Mouse (Mus musculus) T-helper 1 cell (primary cell): ENCODE measurements around the gene Slc7a15.
"Not testable (repeated sequence)": the region's sequence is repeated elsewhere in the genome, so short reads cannot be mapped to it uniquely, and the experiment has no call there.

Experiments used
- in situ Hi-C: fragments of 300-600 bp; cut with MboI, MseI; formaldehyde crosslinking; loops from one replicate; pipeline ENCODE4 v1.15.1; 2025; ENCODE audit warnings: high pct_unique_total_duplicates

Slc7a15 gene

DNA sequence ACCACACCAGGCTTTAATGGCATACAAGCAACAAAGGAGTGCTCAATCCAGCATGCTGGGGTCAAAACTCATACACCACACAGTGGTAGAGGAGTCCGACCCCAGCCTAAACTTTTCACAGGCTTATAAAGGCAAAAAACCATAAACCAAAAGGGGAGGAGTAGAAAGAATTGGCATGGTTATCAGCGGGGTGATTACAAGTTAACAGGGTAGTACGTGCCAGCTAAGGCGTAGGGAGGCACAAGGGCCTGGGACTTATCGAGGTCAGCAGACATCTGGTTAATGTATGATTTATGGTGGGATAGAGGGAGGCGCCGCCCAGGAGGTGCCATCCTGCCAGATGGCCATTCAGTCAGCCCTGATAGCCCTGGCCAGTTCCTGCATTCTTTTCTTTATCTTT lies at the start of gene Slc7a15:
Gene Slc7a15, minus strand, starts transcription at position 101 of the 400 bp plus-strand sequence.
- in situ Hi-C loops, result not testable (repeated sequence)

DNA sequence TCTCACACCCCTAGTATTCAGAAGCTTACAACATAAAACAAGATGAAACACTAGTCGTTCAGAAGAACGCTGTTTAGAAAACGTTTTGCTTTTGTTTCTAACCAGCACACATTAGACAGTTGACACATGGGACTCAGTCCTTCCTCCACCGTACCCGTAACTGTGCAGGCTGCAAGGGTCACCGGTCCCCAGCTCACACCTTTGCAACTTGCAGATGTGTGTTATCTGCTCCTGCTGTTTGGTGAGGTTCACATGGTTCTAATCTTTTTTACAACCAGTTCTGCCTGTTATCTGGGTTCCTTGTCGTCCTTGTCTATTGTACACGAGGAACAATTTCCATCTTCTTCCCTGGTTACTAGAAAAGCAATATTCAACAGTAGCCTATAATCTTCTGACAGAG lies 49.3 kb upstream of the Slc7a15 start:
- in situ Hi-C loops, result not testable (repeated sequence)

DNA sequence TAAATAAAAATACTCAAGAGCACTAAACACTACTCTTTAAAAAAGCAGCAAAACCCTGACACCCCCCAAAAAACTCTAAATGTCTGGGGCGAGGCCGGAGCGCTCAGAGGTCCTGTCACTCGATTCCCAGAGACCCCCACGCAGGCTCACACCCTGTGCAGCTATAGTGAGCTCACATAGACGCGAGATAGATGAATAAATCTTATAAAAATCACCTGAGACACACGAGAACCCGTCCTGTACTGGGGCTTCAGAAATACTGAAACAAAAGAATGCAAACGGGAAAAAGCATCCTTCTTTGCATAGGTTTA lies 42.5 kb upstream of the Slc7a15 start:
- in situ Hi-C loops, result no loop called here

DNA sequence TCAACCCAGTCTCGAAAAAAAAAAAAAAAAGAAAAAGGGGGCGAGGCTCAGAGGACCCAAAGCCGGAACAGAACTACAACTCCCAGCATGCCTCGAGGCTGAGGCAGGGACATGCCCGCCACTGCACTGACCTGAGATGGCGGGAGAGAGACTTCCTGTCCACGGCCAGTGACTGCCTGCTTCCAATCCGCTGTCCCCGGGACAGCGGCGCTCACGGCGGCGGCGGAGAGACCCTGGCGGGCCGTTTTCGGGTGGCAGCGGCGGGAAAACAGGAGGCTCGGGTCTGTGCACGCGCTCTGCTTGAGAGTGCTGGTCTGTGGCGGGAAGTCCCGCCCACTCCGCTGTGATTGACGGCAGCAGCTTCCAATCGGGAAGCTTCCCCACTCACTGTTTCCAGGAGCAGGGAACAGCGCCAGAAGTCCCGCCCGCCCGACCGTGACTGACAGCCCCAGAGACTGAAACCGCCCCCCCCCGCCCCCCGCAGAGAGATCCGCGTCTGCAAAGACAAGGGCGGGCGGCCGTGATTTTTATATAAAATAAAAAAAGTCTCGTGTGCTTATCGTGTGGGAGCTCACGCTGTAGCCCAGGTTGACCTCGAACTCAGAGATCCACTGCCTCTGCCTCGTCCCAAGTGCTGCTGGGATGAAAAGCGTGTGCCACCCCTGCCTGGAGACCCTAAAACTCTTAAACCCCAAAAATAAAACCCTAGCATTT lies 42.0 kb upstream of the Slc7a15 start:
- in situ Hi-C loops, result no loop called here

DNA sequence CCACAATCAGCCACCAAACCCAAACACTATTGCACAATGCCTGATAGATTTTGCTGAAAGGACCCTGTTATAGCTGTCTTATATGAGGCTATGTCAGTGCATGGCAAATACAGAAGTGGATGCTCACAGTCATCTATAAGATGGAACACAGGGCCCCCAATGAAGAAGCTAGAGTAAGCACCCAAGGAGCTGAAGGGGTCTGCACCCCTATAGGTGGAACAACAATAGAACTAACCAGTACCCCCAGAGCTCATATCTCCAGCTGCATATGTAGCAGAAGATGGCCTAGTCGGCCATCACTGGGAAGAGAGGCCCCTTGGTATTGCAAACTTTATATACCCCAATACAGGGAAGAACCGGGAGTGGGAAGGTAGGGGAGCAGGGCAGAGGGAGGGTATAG lies 41.3 kb upstream of the Slc7a15 start:
- in situ Hi-C loops, result not testable (repeated sequence)

DNA sequence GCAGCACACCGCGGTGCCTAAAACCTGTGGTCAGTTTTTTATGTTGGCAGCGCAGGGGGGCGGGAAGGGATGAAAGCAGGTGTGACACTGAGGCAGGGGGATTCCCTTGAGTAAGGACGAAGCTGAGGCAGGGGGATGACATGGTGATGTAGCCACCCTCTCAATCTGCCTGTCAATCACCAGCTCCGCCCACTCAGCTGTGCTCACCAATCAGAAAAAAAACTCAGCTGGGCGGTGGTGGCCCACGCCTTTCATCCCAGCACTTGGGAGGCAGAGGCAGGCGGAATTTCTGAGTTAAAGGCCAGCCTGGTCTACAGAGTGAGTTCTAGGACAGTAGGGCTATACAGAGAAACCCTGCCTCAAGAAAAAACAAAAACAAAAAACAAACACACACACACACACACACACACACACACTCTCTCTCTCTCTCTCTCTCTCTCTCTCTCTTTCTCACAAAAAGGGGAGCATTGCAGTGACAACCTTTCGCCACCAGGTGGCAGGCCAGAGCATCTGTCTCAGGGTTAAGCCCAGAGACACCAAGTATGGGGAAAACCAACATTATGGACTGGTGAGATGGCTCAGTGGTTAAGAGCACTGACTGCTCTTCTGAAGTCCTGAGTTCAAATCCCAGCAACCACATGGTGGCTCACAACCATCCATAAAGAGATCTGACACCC lies 39.7 kb upstream of the Slc7a15 start:
- in situ Hi-C loops, result not testable (repeated sequence)

DNA sequence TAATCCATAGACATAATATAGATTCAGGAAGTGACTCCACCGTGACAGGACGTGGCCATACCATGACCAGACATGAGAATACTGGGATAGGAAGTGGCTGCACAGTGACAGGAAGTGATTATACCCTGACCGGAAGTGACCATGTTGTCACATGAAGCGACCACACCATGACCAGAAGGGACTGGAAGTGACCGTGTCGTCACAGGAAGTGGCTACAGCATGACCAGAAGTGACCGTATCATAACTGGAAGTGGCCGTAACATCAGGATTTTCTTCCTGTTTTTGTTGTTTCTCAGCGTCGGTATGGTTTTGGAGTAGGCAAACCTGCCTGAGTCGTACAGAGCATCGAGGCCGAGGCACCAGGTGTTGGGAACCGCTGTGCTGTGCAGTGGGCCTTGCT lies 38.1 kb upstream of the Slc7a15 start:
- in situ Hi-C loops, result no loop called here

DNA sequence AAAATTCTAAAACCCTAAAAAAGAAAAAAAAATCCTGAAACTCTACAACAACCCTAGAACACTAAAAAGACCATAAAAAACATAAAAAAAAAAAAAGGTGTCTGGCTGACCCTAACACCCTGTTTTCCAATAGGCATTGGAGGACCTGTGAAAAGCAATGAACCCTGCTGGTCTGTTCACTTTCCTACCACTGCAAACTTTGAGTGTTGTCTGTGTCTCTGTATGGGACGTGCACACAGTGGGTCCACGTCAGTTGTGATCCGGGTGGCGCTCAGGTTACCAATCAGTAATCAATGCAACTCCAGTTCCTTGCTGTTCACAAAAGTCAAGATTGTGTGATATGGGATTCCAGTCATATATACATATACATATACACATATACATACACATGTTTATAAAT lies 36.7 kb upstream of the Slc7a15 start:
- in situ Hi-C loops, result no loop called here

DNA sequence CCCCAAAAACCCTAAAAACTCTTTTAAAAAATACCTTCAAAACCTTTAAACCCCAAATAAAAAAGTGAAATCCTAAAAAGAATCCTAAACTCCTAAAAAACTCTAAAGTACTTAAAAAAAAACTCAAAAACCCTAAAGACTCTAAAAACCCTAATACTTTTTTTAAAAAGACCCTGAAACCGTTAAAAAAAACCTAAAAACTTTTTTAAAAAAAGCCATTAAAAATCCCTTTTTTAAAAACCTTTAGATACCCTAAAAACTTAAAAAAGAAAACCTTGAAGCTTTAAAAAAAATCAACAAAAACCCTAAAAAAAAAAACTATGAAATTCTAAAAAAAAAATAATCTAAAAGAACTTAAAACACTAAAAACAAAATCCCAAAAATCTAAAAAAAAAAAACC lies 35.4 kb upstream of the Slc7a15 start:
- in situ Hi-C loops, result no loop called here

DNA sequence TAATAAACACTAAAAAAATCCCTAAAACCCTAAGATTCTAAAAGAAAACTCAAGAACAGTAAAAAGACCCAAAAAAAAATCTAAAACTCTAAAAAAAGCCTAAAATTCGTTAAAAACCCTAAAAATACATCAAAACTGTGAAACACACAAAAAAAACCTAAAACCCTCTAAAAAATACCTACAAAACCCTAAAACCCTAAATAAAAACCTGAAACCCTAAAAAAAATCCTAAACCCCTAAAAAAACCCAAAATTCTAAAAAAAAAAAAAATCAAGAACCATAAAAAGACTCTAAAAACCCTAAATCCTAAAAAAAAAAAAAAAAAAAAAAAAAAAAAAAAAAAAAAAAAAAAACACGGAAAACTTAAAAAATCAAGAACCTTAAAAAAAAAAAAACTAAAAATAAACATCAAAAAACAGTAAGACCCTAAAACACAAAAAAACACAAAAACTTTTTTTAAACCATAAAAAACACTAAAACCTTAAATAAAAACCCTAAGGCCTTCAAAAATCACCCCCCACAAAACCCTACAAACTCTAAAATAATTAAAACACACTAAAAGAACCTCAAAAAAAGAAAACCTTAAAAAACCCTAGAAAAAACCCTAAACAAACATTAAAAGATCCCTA lies 34.0 kb upstream of the Slc7a15 start:
- in situ Hi-C loops, result no loop called here

DNA sequence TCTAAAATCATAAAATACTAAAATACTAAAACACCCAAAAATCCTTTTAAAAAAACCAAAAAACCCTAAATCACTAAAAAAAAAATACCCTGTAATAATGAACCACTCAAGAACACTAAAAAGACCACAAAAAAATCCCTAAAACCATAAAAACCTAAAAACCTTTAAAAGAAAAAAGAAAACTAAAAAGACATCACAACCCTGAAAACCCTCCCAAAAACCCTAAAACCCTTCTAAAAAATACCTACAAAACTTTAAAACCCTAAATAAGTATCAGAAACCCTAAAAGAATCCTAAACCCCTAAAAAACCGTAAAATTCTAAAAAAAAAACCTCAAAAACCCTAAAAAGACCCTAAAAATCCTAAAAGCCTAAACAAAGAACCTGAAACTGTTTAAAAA lies 32.8 kb upstream of the Slc7a15 start:
- in situ Hi-C loops, result no loop called here

DNA sequence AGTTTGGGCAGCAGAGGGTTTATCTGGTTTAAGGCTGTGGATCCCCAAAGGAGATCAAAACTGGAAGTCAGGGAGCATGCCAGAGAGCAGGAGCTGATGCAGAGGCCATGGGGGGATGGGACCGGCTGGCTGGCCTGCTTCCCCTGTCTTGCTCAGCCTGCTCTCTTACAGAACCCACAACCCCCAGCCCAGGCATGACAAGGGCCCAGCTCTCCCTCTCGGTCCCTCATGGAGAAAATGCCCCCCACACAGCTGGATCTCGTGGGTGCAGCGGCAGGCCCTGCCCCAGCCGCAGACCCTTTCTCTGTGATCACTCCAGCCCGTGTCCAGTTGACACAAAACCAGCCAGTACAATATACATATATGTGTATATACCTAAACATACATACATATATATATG lies 30.7 kb upstream of the Slc7a15 start:
- in situ Hi-C loops, result no loop called here

DNA sequence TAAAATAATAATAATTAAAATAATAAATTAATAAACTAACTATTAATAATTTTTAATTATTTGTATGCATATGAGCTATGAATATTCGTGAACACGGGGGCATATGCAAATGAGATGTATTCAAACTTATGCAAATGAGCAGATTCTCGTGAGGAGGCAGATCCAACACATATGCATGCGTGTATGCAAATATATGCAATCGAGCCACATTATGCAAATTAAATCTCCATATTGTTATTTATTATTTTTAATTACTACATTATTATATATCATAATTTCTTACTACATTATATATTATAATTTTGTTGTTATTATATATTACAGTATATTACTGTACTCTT lies 21.8 kb upstream of the Slc7a15 start:
- in situ Hi-C loops, result no loop called here

DNA sequence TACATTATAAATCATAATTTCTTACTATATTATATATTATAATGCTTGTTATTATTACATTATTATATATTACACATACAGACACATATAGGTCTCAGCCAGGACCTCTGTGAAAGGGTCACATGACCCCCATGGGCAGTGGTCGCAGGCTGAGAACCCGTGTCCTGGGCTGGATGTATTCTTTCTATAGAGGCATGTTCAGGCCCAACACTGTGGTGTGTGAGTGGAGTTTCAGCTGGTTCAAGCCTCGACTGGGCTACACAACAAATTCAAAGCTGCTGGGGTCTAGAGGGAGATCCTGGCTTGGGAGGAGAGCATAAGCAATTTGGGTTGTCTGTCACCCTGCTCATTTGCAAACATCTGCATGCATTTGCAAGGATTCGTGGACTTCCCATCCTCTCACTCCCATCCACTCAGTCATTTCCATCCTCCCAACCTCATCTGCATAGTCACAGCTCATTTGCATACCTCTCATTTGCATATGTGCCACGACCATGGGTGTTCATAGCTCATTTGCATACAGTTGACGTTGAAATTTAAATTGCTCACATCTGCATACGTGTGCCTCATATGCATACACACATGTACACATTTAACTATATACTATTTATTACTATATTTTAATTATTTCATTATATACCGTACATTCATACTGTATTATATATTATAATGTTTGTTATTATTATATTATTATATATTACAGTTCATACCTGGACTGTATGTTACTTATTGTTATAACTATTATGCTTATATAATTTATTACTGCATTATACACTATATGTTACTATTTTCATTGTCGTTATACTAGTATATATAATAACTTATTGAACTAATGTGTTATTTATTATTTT lies 21.2 kb upstream of the Slc7a15 start:
- in situ Hi-C loops, result no loop called here

DNA sequence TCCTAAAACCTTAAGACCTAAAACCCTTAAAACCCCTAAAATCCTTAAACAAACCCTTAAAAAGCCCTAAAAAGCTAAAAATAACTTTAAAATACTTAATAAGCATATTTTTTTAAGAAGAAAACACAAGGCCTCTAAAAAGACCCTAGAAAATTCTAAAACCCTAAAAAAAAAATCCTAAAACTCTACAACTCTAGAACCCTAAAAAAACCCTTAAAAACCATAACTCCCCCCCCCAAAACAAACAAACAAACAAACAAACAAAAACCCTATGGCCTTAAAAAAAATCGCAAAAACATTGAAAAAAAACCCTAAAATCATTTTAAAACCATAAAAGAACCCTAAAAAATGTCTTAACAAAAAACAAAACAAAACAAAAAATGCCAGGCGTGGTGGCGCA lies 19.4 kb upstream of the Slc7a15 start:
- in situ Hi-C loops, result no loop called here

DNA sequence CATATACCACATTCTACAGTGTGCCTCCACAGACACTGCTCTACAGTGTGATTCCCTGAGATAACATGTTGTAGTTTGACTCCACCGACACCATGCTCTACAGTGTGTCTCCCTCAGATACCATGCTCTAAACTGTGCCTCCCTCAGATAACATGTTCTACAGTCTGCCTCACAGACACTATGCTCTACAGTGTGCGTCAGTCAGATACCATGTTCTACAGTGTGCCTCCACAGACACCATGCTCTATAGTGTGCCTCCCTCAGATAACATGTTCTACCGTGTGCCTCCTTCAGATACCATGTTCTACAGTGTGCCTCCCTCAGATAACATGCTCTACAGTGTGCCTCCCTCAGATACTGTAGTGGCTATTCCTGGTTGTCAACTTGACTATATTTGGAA lies 10.2 kb upstream of the Slc7a15 start:
- in situ Hi-C loops, result no loop called here

DNA sequence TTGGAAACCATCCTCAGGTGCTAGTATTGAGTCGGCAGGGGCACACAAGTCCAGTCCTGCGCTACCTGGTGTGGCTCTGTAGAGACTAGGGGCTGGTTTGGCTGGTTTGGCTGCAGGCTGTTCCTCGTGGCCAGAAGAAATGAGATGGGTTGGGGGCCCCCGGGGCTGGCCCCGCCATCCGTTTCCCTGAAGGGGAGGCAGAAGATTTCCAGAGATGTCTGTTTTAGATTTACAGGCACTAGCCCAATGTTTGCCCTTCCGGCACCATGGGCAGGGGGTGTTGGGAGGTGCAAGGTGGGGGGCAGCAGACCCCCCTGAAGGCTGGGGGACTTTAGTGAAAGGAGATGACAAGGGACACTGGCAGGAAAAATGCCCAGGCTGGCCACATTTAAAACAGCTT lies 3.3 kb downstream of the Slc7a15 start:
- in situ Hi-C loops, result no loop called here

DNA sequence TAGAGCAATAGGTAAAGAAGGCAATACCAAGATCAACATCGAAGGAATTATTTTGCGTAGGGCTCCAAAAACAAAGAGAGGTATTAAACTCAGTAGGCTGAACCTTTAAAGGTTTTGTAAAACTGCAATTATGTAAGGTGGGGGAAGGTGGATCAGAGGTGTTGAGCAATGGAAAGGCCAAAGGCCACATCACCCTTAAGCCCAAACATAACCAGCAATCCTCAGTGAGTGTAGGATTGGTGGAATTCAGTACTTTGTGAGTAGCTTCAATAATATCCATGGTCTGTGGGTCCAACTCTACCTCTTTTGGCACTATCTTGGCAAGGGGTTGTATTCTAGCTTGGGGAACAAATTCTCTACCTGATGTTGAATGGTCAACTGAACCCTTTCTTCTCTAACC lies 7.5 kb downstream of the Slc7a15 start:
- in situ Hi-C loops, result not testable (repeated sequence)

DNA sequence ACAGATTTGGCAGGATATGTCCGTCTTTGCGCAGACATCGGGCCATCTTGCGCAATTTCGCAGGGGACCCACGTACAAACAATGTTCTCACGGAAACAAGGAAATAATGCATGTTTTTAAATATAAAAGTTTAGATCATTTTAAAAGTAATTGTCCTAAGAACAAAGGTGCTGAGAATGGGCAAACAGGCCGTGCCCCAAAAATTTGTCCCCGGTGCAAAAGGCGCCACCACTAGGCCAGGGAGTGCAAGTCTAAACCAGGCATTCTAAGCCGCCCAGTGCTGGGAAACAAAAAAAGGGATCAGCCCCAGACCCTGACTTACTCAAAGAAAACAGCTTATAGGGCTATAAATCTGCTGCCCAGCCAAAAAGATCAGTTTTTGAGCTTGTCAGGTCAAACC lies 25.5 kb downstream of the Slc7a15 start:
- in situ Hi-C loops, result no loop called here

DNA sequence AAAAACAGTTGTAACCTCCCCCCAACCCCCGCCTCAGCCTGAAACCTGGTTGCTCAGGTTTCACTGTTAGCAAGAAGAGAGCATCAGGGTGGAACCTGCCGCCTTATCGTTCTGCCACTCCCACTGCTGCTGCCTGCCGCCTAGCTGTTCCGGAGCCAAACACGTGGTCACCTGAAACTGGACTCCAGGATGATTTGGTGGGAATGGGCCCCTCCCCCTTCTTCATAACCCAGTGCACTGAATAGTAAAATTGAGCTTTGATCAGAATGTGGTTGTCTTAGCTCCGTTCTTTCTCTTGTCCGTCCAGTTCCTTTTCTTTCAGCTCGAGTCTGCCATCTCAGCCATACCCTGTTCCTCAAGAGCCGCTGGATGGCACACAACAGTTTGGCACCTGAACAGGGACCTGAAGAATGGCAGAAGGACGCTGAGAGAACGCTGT lies 26.9 kb downstream of the Slc7a15 start:
- in situ Hi-C loops, result not testable (repeated sequence)

DNA sequence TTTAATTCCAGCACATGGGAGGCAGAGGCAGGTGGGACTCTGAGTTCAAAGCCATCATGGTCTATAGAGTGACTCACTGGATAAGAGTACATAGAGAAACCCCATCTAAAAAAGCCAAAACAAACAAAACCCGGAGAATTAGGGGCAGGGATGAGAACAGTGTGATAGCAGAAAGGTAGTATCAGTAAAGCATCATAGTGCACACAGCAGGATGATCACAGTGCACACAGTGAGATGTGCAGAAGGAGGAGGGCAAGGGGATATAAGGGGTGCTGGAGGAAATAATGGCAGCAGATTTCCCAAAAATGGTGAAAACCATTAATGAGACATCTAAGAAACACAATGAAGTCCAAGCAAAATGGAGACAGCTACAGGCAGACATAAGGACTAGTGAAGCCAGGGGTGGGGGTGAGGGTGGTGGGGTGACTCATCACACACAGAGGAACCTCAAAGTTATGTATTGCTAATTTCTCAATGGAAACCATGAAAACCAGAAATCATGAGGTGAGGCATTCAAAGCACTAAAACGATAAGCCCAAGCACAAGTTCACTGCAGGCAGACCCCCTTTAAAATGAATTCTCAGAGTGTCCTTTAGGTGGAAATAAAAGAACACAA lies 27.5 kb downstream of the Slc7a15 start:
- in situ Hi-C loops, result not testable (repeated sequence)

DNA sequence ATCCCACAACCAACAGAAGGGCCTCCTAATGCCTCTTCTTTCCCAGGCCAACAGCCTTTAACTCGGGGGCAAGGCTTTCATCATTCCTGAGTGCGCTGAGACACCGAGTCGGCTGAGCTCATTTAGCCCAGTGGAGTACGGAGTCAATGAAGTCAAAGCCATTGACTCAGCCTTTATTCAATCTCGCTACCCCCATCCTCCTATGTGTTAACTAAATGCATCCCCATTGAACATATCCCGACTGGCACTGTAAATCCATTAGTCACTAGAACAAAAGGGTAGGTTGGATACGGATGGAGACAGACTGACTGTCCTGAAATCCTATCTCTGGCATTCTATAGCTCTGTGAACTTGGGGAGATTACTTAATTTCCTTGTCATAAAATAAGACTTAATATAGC lies 36.7 kb downstream of the Slc7a15 start:
- in situ Hi-C loops, result not testable (repeated sequence)
